Mouse (Mus musculus) liver, adult 2 months (tissue): Measurements from ENCODE around the gene Icam1.

Experiments used
- CTCF ChIP-seq: fragments of 200-500 bp; IDR thresholded peaks from 2 replicates; pipeline ENCODE4 v1.5.1; 2011; ENCODE audit warnings: low read depth, low read length, control low read depth
- POLR2A ChIP-seq: fragments of 200-500 bp; IDR thresholded peaks from 2 replicates; pipeline ENCODE4 v1.6.1; 2011; ENCODE audit warnings: low read length, control low read depth; ENCODE audit not compliant: insufficient read depth; ENCODE audit errors: extremely low read depth

GRCm38 (mm10) chr9:21018600-21018999, 2.8 kb downstream of the Icam1 start:
- no peak for TF ChIP-seq CTCF
- TF ChIP-seq POLR2A, result no peak
